Mouse (Mus musculus): ENCODE measurements at regions not wholly inside any gene's neighbourhood (a gene's known extent, or its start where the extent isn't known, plus 50 kb on each side); places are given as distances from the start of the nearest gene placed in this dataset.

DNA sequence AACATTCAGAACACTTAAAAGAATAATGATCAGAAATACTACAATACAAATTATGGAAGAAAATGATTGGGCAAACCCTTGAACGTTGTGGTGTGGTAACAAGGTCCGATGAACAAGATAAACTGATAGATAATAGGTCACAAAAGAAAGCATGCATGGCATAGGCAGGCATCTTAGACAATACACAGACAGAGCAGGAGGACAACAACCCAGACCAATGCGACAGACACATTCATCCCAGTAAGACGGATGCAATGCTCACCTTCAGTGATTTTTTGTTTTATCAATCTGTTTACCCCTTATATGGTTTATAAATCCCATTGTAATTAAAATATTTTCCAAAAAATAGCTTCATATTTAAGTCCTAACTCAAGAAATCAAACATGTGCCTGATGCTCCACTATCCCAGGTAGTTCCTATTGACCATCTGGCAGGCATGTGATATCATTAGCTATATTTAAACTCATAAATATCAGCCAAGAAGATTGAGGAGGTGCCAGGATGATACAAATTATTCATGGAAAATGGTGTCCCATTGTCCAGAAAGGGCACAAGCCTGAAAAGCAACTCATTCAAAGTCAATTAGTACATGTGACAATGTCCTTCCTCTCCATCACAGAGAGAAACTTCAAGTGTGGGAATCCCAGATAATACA, 166.3 kb downstream of the Klf7 start:
- no peaks in the 10 kb centered on the region for H3K4me1 ChIP-seq (ENCODE audit: control insufficient read depth, insufficient read depth, low read length)
- H3K9me3 ChIP-seq (replicated peaks; ENCODE audit: control insufficient read depth, insufficient read depth, low read length, poor library complexity, severe bottlenecking), result no peaks in the 10 kb centered on the region
- H3K27me3 ChIP-seq (ENCODE audit: control insufficient read depth, insufficient read depth, low read length, poor library complexity, severe bottlenecking), result no peaks in the 10 kb centered on the region
- TF ChIP-seq CTCF (IDR thresholded peaks at IDR 0.05; ENCODE audit: low read depth, low read length), result no peak
- no peak for TF ChIP-seq EP300 (IDR thresholded peaks at IDR 0.05; ENCODE audit: insufficient read depth, low read depth, low read length)
- TF ChIP-seq POLR2A (IDR thresholded peaks at IDR 0.05; ENCODE audit: insufficient read depth, low read length), result no peak
- H3K4me3 ChIP-seq (ENCODE audit: low read depth, low read length), result no peak overlapping the region
- H3K9ac ChIP-seq (ENCODE audit: low read depth, poor library complexity, severe bottlenecking), result no peak overlapping the region
- no peaks in the 10 kb centered on the region for H3K36me3 ChIP-seq (ENCODE audit: control insufficient read depth, insufficient read depth, low read length, poor library complexity, severe bottlenecking)
- no peak overlapping the region for H3K27ac ChIP-seq (ENCODE audit: insufficient read depth, low read length)

DNA sequence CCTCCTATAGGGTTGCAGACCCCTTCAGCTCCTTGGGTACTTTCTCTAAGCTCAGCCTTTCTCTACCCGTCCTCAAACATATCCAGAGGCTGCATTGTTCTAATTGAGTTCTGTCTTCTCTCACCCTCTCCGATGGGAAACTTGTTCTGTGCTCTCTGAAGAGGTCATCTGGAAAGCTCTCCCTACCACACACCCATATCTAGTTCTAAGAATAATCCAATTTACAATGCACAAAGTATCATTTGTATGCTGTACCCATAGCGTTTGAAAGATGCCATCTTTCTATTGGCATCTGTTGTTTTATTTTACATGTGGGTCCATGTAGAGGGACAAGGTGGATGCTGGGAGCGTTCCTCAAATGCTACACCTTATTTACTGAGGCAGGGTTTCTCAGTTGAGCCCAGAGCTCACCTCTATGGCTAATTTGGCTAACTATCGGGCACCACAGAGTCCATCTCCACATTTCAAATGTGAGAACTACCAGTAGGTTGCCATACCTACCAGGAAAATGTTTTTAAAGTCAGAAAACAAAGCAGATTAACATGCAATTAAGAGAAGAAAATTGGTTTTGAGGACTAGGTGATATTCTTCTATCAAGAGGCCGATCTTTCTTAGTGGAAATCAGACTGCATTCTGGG, 167.1 kb downstream of the Klf7 start:
- H3K4me3 ChIP-seq (ENCODE audit: low read depth, low read length), result no peak overlapping the region
- TF ChIP-seq EP300 (IDR thresholded peaks at IDR 0.05; ENCODE audit: insufficient read depth, low read depth, low read length), result no peak
- no peak for TF ChIP-seq POLR2A (IDR thresholded peaks at IDR 0.05; ENCODE audit: insufficient read depth, low read length)
- no peak for TF ChIP-seq CTCF (IDR thresholded peaks at IDR 0.05; ENCODE audit: low read depth, low read length)
- no peaks in the 10 kb centered on the region for H3K4me1 ChIP-seq (ENCODE audit: control insufficient read depth, insufficient read depth, low read length)
- H3K27ac ChIP-seq (ENCODE audit: insufficient read depth, low read length), result no peak overlapping the region
- H3K9ac ChIP-seq (ENCODE audit: low read depth, poor library complexity, severe bottlenecking), result no peak overlapping the region
- H3K9me3 ChIP-seq (replicated peaks; ENCODE audit: control insufficient read depth, insufficient read depth, low read length, poor library complexity, severe bottlenecking), result no peaks in the 10 kb centered on the region
- no peaks in the 10 kb centered on the region for H3K36me3 ChIP-seq (ENCODE audit: control insufficient read depth, insufficient read depth, low read length, poor library complexity, severe bottlenecking)
- H3K27me3 ChIP-seq (ENCODE audit: control insufficient read depth, insufficient read depth, low read length, poor library complexity, severe bottlenecking), result no peaks in the 10 kb centered on the region

DNA sequence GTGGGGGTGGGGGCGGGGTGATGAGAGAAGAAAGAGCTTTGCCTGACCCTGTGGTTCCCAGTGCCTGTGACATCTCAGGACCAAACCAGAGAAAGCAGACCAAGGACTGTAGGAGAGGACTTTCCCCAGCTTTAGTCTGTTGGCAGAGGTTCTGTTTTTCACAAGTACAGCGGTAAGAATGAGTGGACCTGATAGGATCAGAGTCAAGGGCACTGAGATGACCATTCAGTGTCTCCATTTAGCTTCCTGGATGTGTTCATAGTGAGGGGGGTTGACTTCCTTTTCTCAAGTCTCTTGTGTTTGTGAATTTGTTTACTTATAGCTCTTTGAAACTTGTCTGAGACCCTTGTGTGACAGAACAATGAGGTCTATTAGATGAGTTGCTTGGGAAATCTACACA, 167.9 kb downstream of the Klf7 start:
- no peaks in the 10 kb centered on the region for H3K36me3 ChIP-seq (ENCODE audit: control insufficient read depth, insufficient read depth, low read length, poor library complexity, severe bottlenecking)
- no peak for TF ChIP-seq EP300 (IDR thresholded peaks at IDR 0.05; ENCODE audit: insufficient read depth, low read depth, low read length)
- no peak for TF ChIP-seq CTCF (IDR thresholded peaks at IDR 0.05; ENCODE audit: low read depth, low read length)
- no peak for TF ChIP-seq POLR2A (IDR thresholded peaks at IDR 0.05; ENCODE audit: insufficient read depth, low read length)

DNA sequence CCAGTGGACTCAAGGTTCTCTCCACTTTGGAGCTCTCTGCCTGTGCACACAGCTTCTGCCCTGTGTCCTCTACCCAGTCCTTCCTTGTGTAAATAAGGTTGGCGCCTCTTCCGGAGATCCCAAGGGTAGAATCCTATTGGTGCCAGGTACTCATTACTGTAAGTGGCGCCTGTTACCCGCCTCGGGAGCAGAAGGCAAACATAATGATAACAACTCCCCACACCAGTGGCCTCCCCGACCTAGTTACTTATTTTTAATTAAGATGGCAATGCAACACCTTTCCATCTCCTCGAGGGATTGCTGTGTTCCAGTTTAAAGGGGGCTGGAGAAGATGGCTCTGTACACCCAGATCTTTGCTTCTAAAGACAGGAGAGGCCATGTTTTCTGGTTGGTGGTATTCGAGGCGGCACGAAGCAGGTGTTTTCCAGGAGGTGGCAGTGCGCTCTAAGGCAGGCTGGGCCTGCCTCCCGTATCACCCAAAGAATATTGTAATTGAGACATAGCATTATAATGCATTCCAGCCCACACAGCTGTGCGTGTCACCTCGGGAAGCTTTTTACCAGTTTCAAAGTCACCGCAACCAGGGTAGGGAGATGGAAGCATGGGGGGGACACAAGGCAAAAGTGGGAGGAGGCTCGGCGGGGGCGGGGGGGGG, 168.7 kb downstream of the Klf7 start:
- TF ChIP-seq CTCF (IDR thresholded peaks at IDR 0.05; ENCODE audit: low read depth, low read length) (peak; percentile 63), EP300 (IDR thresholded peaks at IDR 0.05; ENCODE audit: insufficient read depth, low read depth, low read length) (no peak)
- no peak overlapping the region for H3K27ac ChIP-seq (ENCODE audit: insufficient read depth, low read length)
- H3K9ac ChIP-seq (ENCODE audit: low read depth, poor library complexity, severe bottlenecking), result no peak overlapping the region
- no peak overlapping the region for H3K4me3 ChIP-seq (ENCODE audit: low read depth, low read length)
- no peaks in the 10 kb centered on the region for H3K36me3 ChIP-seq (ENCODE audit: control insufficient read depth, insufficient read depth, low read length, poor library complexity, severe bottlenecking)
- H3K9me3 ChIP-seq (replicated peaks; ENCODE audit: control insufficient read depth, insufficient read depth, low read length, poor library complexity, severe bottlenecking), result no peaks in the 10 kb centered on the region
- H3K4me1 ChIP-seq (ENCODE audit: control insufficient read depth, insufficient read depth, low read length), result no peaks in the 10 kb centered on the region
- H3K27me3 ChIP-seq (ENCODE audit: control insufficient read depth, insufficient read depth, low read length, poor library complexity, severe bottlenecking), result no peaks in the 10 kb centered on the region

More for the DNA sequence above, 167.9 kb downstream of the Klf7 start:
- Histone ChIP-seq H3K27me3 (ENCODE audit: control insufficient read depth, insufficient read depth, low read length, poor library complexity, severe bottlenecking) (no peaks in the 10 kb centered on the region), H3K9me3 (replicated peaks; ENCODE audit: control insufficient read depth, insufficient read depth, low read length, poor library complexity, severe bottlenecking) (no peaks in the 10 kb centered on the region), H3K9ac (ENCODE audit: low read depth, poor library complexity, severe bottlenecking) (no peak overlapping the region), H3K27ac (ENCODE audit: insufficient read depth, low read length) (no peak overlapping the region), H3K4me3 (ENCODE audit: low read depth, low read length) (no peak overlapping the region), H3K4me1 (ENCODE audit: control insufficient read depth, insufficient read depth, low read length) (no peaks in the 10 kb centered on the region)

DNA sequence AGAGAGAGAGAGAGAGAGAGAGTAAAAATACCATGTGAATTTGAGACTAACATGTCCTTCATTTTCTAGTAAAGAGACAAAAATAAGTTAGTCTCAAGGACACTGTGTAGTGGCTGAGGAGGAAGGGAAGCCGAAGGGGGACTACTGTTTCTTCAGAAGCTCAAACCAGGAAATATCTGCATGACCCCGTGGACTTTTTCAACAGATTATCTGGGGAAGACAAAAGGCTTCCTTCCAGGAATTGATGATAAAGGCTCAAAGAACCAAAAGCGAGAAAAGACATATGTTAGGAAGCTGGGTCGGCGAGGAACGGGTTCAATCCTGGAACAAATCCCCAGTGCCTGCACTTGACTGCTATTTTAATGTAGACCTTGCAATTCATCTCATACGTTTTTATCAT, 170.4 kb downstream of the Klf7 start:
- TF ChIP-seq POLR2A (IDR thresholded peaks at IDR 0.05; ENCODE audit: insufficient read depth, low read length) (no peak), CTCF (IDR thresholded peaks at IDR 0.05; ENCODE audit: low read depth, low read length) (no peak), EP300 (IDR thresholded peaks at IDR 0.05; ENCODE audit: insufficient read depth, low read depth, low read length) (no peak)
- no peak overlapping the region for H3K27ac ChIP-seq (ENCODE audit: insufficient read depth, low read length)
- no peaks in the 10 kb centered on the region for H3K9me3 ChIP-seq (replicated peaks; ENCODE audit: control insufficient read depth, insufficient read depth, low read length, poor library complexity, severe bottlenecking)
- no peak overlapping the region for H3K4me3 ChIP-seq (ENCODE audit: low read depth, low read length)
- H3K27me3 ChIP-seq (ENCODE audit: control insufficient read depth, insufficient read depth, low read length, poor library complexity, severe bottlenecking), result no peaks in the 10 kb centered on the region
- no peak overlapping the region for H3K9ac ChIP-seq (ENCODE audit: low read depth, poor library complexity, severe bottlenecking)
- H3K4me1 ChIP-seq (ENCODE audit: control insufficient read depth, insufficient read depth, low read length), result no peaks in the 10 kb centered on the region
- H3K36me3 ChIP-seq (ENCODE audit: control insufficient read depth, insufficient read depth, low read length, poor library complexity, severe bottlenecking), result no peaks in the 10 kb centered on the region

DNA sequence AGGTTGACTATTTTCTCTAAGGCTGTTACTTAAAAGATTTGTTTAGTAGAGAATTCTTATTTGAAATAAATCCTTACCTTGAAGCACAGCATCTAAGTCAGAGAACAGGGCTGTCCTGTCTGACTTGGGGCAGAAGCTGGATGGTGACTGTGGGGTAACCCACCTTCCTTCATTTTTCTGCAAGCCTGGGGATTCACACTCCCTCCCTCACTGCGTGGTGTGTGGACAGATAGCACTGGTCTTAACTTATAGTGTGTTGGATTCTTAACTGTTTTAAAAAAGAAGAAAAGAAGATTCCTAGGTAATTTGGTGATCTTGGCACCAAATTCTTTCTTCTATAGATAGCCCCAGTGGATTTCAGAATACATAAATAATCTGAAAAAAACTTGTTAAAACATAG, 174.8 kb downstream of the Klf7 start:
- TF ChIP-seq EP300 (IDR thresholded peaks at IDR 0.05; ENCODE audit: insufficient read depth, low read depth, low read length) (no peak), POLR2A (IDR thresholded peaks at IDR 0.05; ENCODE audit: insufficient read depth, low read length) (no peak), CTCF (IDR thresholded peaks at IDR 0.05; ENCODE audit: low read depth, low read length) (no peak)
- Histone ChIP-seq H3K4me1 (ENCODE audit: control insufficient read depth, insufficient read depth, low read length) (peaks cover 2% of the 10 kb centered on the region), H3K27me3 (ENCODE audit: control insufficient read depth, insufficient read depth, low read length, poor library complexity, severe bottlenecking) (no peaks in the 10 kb centered on the region), H3K27ac (ENCODE audit: insufficient read depth, low read length) (no peak overlapping the region), H3K36me3 (ENCODE audit: control insufficient read depth, insufficient read depth, low read length, poor library complexity, severe bottlenecking) (no peaks in the 10 kb centered on the region), H3K9me3 (replicated peaks; ENCODE audit: control insufficient read depth, insufficient read depth, low read length, poor library complexity, severe bottlenecking) (no peaks in the 10 kb centered on the region), H3K9ac (ENCODE audit: low read depth, poor library complexity, severe bottlenecking) (no peak overlapping the region), H3K4me3 (ENCODE audit: low read depth, low read length) (no peak overlapping the region)

Data from ES-Bruce4 (cell line).